Mouse (Mus musculus) midbrain, embryonic 16.5 days (tissue): Measurements from ENCODE around the gene Srek1. TPM values are rescaled to one million over a fixed set of nuclear protein-coding genes. Genes with fewer than 3 reads are reported as not detected.

Source experiments
- ATAC-seq: fragments of 200-750 bp; cut with Nextera tagmentation; 2 replicates; pipeline ENCODE4 v1.8.0; 2017; ENCODE audit warnings: moderate TSS enrichment
- H3K27ac ChIP-seq: fragments of 300-500 bp; sonication (generic); 2 replicates; pipeline ENCODE4 v1.5.1; 2014; ENCODE audit warnings: mild to moderate bottlenecking, low read length, mixed read lengths
- H3K27me3 ChIP-seq: fragments of 300-500 bp; sonication (generic); 2 replicates; pipeline ENCODE4 v1.6.1; 2014; ENCODE audit warnings: low read depth, low read length, mixed read lengths; ENCODE audit not compliant: control insufficient read depth, insufficient read depth
- H3K36me3 ChIP-seq: fragments of 300-500 bp; sonication (generic); 2 replicates; pipeline ENCODE4 v1.6.1; 2014; ENCODE audit warnings: mild to moderate bottlenecking, low read length, moderate library complexity, mixed read lengths; ENCODE audit not compliant: control insufficient read depth, insufficient read depth
- H3K4me1 ChIP-seq: fragments of 300-500 bp; sonication (generic); 2 replicates; pipeline ENCODE4 v1.6.1; 2014; ENCODE audit warnings: mild to moderate bottlenecking, low read length, mixed read lengths; ENCODE audit not compliant: control insufficient read depth, insufficient read depth
- H3K4me2 ChIP-seq: fragments of 300-500 bp; sonication (generic); 2 replicates; pipeline ENCODE4 v1.6.1; 2014; ENCODE audit warnings: mild to moderate bottlenecking, low read length, mixed read lengths
- H3K4me3 ChIP-seq: fragments of 300-500 bp; sonication (generic); 2 replicates; pipeline ENCODE4 v1.5.1; 2014; ENCODE audit warnings: low read depth, mild to moderate bottlenecking, low read length, moderate library complexity, mixed read lengths
- H3K9ac ChIP-seq: fragments of 300-500 bp; sonication (generic); 2 replicates; pipeline ENCODE4 v1.6.1; 2014; ENCODE audit warnings: low read depth, low read length, mixed read lengths
- H3K9me3 ChIP-seq: fragments of 300-500 bp; sonication (generic); replicated peaks from 2 replicates; pipeline ENCODE4 v1.6.1; 2014; ENCODE audit warnings: mild to moderate bottlenecking, low read length, mixed read lengths; ENCODE audit not compliant: control insufficient read depth, poor library complexity, severe bottlenecking
- WGBS: fragments of 180-500 bp; shearing (Covaris S2); extraction: QIAGEN DNeasy Blood & Tissue Kit; methylation state at CpG from one replicate; pipeline ENCODE4 v1.1.7; 2014; 5-methylcytosine and 5-hydroxymethylcytosine counted together
- polyA plus RNA-seq: library from polyadenylated mRNA; unstranded; fragments of >200 nt; fragmentation: Nextera tagmentation; extraction: Ambion mirVana; gene quantifications from 2 replicates; pipeline ENCODE4 v1.2.1, GENCODE M21; 2015

Srek1 gene
- polyA plus RNA-seq, 1 experiment from 2014 or later, result 65.0 TPM

DNA sequence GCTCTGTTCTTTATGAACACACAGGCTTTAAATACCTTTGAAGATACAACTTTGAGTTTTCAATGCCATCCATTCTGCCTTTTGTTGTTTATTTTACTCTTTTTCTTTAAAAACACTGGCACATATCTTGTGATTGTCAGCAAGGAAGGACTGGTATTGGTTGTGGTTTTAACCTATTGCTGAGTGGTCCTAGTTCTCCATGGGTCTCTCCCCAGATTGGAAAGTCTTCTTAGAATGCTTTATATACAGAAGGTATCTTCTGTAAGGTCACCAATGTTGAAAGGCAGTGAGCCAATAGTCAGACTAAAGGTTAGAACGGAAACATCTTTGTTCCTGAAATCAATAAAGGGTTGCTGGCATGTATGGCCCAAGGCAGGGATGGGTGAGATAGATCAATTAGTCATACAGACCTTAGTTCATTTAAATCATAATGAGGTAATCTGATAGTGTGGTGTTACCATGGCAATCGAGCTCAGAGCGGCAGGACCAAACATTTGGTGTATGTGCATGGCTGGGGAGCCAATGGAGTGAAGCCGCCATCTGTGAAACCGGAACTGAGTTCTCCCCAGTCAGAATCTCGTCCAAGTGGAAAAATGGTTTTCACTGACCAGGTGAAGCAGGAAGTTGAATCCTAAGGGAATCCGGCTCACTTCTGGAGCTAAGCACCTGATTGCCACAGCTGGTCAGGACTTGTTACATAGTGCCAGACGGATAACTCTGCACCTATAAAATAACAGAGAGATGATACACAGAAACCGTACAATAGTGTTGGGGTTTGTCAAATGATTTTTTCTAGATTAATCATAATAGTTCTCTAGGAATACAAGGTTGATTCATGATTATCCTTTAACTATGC is 20.5 kb upstream of the Srek1 start:
- no peak overlapping the region for H3K9ac ChIP-seq
- H3K4me3 ChIP-seq, result no peak overlapping the region
- H3K36me3 ChIP-seq, result no peaks in the 10 kb centered on the region
- H3K4me1 ChIP-seq, result no peaks in the 10 kb centered on the region; the same call in 1 of the 2 replicates
- no peak overlapping the region for H3K4me2 ChIP-seq
- WGBS, result 36% methylated on average over 9 of the region's 9 CpGs
- H3K27ac ChIP-seq, result no peak overlapping the region
- H3K9me3 ChIP-seq, result no peaks in the 10 kb centered on the region
- no peaks in the 10 kb centered on the region for H3K27me3 ChIP-seq
- ATAC-seq, result peak; percentile 75; the same call in 1 of the 2 replicates

GRCm38 (mm10) chr13:103779922-103780585 is 5.6 kb upstream of the Srek1 start:
- no peaks in the 10 kb centered on the region for H3K27me3 ChIP-seq
- no peak for ATAC-seq
- H3K27ac ChIP-seq, result no peak overlapping the region
- no peak overlapping the region for H3K9ac ChIP-seq
- no peak overlapping the region for H3K4me3 ChIP-seq
- 36% methylated on average over 11 of the region's 11 CpGs for WGBS
- no peaks in the 10 kb centered on the region for H3K9me3 ChIP-seq
- H3K4me2 ChIP-seq, result no peak overlapping the region
- no peaks in the 10 kb centered on the region for H3K36me3 ChIP-seq
- H3K4me1 ChIP-seq, result peaks cover 2% of the 10 kb centered on the region

DNA sequence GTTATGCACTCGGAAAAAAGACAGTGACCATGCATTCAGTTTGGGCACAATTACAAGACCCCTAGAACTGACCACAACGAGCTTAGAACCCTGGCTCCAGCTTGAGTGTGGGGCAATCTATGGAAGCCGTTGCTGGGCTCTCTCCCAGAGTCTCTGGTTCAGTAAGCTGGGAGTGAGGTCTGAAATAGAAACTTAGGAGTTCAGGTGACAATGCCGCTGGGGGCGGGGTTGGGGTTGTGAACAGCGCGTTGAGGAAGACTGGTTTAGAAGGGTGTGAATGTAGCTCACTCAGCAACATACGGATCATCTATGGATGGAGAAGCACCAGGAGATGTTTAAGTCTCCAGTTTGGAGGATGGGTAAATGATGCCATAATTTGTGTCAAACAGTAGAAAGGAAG is 2.7 kb upstream of the Srek1 start:
- Histone ChIP-seq H3K4me2 (no peak overlapping the region), H3K27ac (no peak overlapping the region), H3K4me1 (peaks cover 14% of the 10 kb centered on the region), H3K36me3 (no peaks in the 10 kb centered on the region), H3K27me3 (no peaks in the 10 kb centered on the region), H3K9ac (no peak overlapping the region), H3K9me3 (no peaks in the 10 kb centered on the region), H3K4me3 (no peak overlapping the region)
- 74% methylated on average over 8 of the region's 8 CpGs for WGBS
- no peak for ATAC-seq

GRCm38 (mm10) chr13:103773407-103774118 is 845 bp downstream of the Srek1 start:
- Histone ChIP-seq H3K4me3 (peak overlapping the region; percentile 76), H3K27ac (peak overlapping the region; percentile 100), H3K9me3 (no peaks in the 10 kb centered on the region), H3K4me2 (peak overlapping the region; percentile 92), H3K9ac (peak overlapping the region; percentile 93), H3K36me3 (no peaks in the 10 kb centered on the region), H3K27me3 (no peaks in the 10 kb centered on the region), H3K4me1 (peaks cover 26% of the 10 kb centered on the region)
- peak; percentile 82 for ATAC-seq
- WGBS, result 1% methylated on average over 36 of the region's 36 CpGs

- H3K4me2 ChIP-seq, result peak overlapping the region; percentile 92
- WGBS, result 15% methylated on average over 5 of the region's 5 CpGs
- H3K9me3 ChIP-seq, result no peaks in the 10 kb centered on the region
- H3K4me1 ChIP-seq, result peaks cover 26% of the 10 kb centered on the region
- no peaks in the 10 kb centered on the region for H3K36me3 ChIP-seq
- no peak for ATAC-seq
- peak overlapping the region; percentile 46 for H3K9ac ChIP-seq
- H3K27me3 ChIP-seq, result no peaks in the 10 kb centered on the region
- H3K4me3 ChIP-seq, result peak overlapping the region; percentile 76
- no peak overlapping the region; the same call in 1 of the 2 replicates for H3K27ac ChIP-seq
Observed at GRCm38 (mm10) chr13:103772917-103773316, 1.5 kb downstream of the Srek1 start.

DNA sequence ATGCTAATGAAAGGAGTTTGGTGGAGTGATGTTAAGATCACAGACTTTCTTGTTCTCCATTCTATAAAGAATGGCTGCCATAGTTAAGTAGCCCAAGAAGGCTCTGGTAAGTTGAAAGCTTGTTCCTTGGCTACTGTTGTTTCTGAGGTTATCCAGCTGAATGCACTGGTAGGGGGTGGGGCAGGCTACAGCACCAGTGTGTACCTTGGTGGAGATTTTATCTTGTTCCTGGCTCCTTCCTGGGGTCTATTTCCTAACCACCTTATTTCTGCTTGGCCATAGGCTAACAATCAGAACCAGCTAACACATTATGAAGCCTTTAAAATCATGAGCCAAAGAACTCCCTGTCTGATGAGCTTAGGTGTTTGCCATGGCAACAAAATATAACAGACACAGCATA is 3.6 kb downstream of the Srek1 start:
- H3K36me3 ChIP-seq, result 0 out of 2 replicates have a peak, but pooled peaks cover 2% of the 10 kb centered on the region
- no peak for ATAC-seq

DNA sequence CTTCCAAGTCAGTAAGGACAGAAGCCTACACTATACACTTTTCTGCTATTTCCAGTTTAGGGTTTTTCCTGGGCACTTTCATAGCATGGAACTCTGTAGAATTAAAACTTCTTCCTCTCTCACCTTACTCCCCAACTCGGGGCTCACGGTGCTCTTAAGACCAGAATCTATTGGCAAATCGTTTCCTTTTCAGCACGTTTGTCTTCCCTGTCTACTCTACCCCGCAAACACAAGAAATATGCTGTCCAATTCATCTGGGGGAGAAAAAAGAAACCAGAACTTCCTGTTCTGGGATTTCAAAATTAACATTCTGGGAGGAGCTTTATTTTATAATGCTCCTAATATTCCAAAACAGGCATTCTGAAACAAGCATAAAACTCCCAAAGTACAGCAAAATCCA is 6.5 kb downstream of the Srek1 start:
- Histone ChIP-seq H3K4me2 (no peak overlapping the region), H3K9ac (no peak overlapping the region), H3K27ac (no peak overlapping the region), H3K27me3 (no peaks in the 10 kb centered on the region), H3K36me3 (peaks cover 5% of the 10 kb centered on the region; the same call in 1 of the 2 replicates), H3K4me1 (peaks cover 20% of the 10 kb centered on the region), H3K9me3 (no peaks in the 10 kb centered on the region), H3K4me3 (no peak overlapping the region)
- no peak for ATAC-seq
- WGBS, result 86% methylated on average over 5 of the region's 5 CpGs

More for the DNA sequence above, 3.6 kb downstream of the Srek1 start:
- H3K4me3 ChIP-seq, result no peak overlapping the region
- no peak overlapping the region for H3K4me2 ChIP-seq
- peaks cover 26% of the 10 kb centered on the region for H3K4me1 ChIP-seq
- no peaks in the 10 kb centered on the region for H3K27me3 ChIP-seq
- H3K9me3 ChIP-seq, result no peaks in the 10 kb centered on the region
- H3K27ac ChIP-seq, result no peak overlapping the region
- no peak overlapping the region for H3K9ac ChIP-seq

GRCm38 (mm10) chr13:103763640-103764039 is 10.8 kb downstream of the Srek1 start:
- Histone ChIP-seq H3K9ac (no peak overlapping the region), H3K4me2 (no peak overlapping the region), H3K36me3 (peaks cover 18% of the 10 kb centered on the region), H3K4me3 (no peak overlapping the region), H3K27me3 (no peaks in the 10 kb centered on the region), H3K27ac (no peak overlapping the region), H3K4me1 (no peaks in the 10 kb centered on the region), H3K9me3 (no peaks in the 10 kb centered on the region)
- WGBS, result 92% methylated on average over 1 of the region's 1 CpGs
- ATAC-seq, result no peak
